In genomic region chr17:31790280-31791063, GRCm38 (mm10) we compare ENCODE assay signal across 8 mouse cellular contexts.
DNase-seq lines count a peak whose midpoint lies in the region; ATAC-seq lines count a peak whose summit lies in the region.

No protein-coding gene starts in this region.

- no peaks in the 10 kb centered on the region for H3K36me3 ChIP-seq in forebrain, embryonic 12.5 days (replicated peaks)
- H3K36me3 ChIP-seq in lung, embryonic 15.5 days: no peaks in the 10 kb centered on the region

- peak overlapping the region; percentile 80 for H3K27ac ChIP-seq in forebrain, embryonic 12.5 days
- H3K27ac ChIP-seq in lung, embryonic 15.5 days: peak overlapping the region; percentile 36; the same call in 1 of the 2 replicates

- intact Hi-C loops in heart, postnatal 14 days (cut with DNase I): loop anchor here (2.0 kb wide), 1 partner anchor 64 kb away; the partner anchor contains the start of gene Sik1

- H3K4me2 ChIP-seq in forebrain, embryonic 12.5 days: peak overlapping the region; percentile 39
- H3K4me2 ChIP-seq in lung, embryonic 15.5 days: no peak overlapping the region

- no peaks in the 10 kb centered on the region for H3K9me3 ChIP-seq in forebrain, embryonic 12.5 days
- no peaks in the 10 kb centered on the region for H3K9me3 ChIP-seq in lung, embryonic 15.5 days

- WGBS in forebrain, embryonic 12.5 days: 7% methylated on average over 22 of the region's 22 CpGs
- WGBS in lung, embryonic 15.5 days: 12% methylated on average over 22 of the region's 22 CpGs

- peak; percentile 47 for DNase-seq in layer of hippocampus, adult 11-12 months (ENCODE audit: low spot score)
- DNase-seq in layer of hippocampus, adult 9-10 months (ENCODE audit: low spot score): no peak
- peak; percentile 62 to 70 for DNase-seq in heart, postnatal 14 days
- peak; percentile 48 to 86 for DNase-seq in kidney, postnatal 25 days
- DNase-seq in retina, adult 2 months (ENCODE audit: low read depth, low spot score): peak; percentile 55
- DNase-seq in testis, postnatal 10 days (ENCODE audit: low spot score): no peak

- H3K27me3 ChIP-seq in forebrain, embryonic 12.5 days: peaks cover 11% of the 10 kb centered on the region; the same call in 1 of the 2 replicates
- H3K27me3 ChIP-seq in lung, embryonic 15.5 days: no peaks in the 10 kb centered on the region

- no peak overlapping the region for H3K4me3 ChIP-seq in forebrain, embryonic 12.5 days (replicated peaks)
- H3K4me3 ChIP-seq in lung, embryonic 15.5 days: no peak overlapping the region

- peak; percentile 76 for ATAC-seq in forebrain, embryonic 12.5 days (ENCODE audit: low FRiP score)
- peak; percentile 62; the same call in 1 of the 2 replicates for ATAC-seq in lung, embryonic 15.5 days (ENCODE audit: borderline replicate concordance, extremely low read depth, low FRiP score, low TSS enrichment)

- peaks cover 32% of the 10 kb centered on the region for H3K4me1 ChIP-seq in forebrain, embryonic 12.5 days
- H3K4me1 ChIP-seq in lung, embryonic 15.5 days: peaks cover 55% of the 10 kb centered on the region

- peak overlapping the region; percentile 29 for H3K9ac ChIP-seq in forebrain, embryonic 12.5 days
- H3K9ac ChIP-seq in lung, embryonic 15.5 days: no peak overlapping the region

Comparison
In these comparisons a context has a peak if more than half of its experiments do, and no peak if none do; other contexts are left out.
1. DNase-seq: peak in layer of hippocampus, adult 11-12 months (single experiment), heart, postnatal 14 days (2 of 2), kidney, postnatal 25 days (2 of 2) and retina, adult 2 months (single experiment); none in layer of hippocampus, adult 9-10 months (single experiment) and testis, postnatal 10 days (single experiment).